30 mouse cellular contexts compared by ENCODE assay signal in genomic region chr19:29049401-29050075, GRCm38 (mm10). TPM values are rescaled to one million over a fixed set of nuclear protein-coding genes. Genes with fewer than 3 reads are reported as not detected.
A peak's percentile ranks its signal among the peaks of the same experiment; 100 is the strongest.
DNase-seq lines count a peak whose midpoint lies in the region; ATAC-seq and TF ChIP-seq lines count a peak whose summit lies in the region.
"Had no signal": no experiment of that assay in that cellular context is flagged by ENCODE, and none has a peak within 500 bp of the region (broad histone marks: within the 10 kb centered on the region; RNA-seq: fewer than 3 reads in every experiment).

No protein-coding gene starts in this region.

- peaks cover 28% of the 10 kb centered on the region for H3K4me1 ChIP-seq in embryonic facial prominence, embryonic 13.5 days
- H3K4me1 ChIP-seq in embryonic facial prominence, embryonic 10.5 days = peaks cover 38% of the 10 kb centered on the region
- H3K4me1 ChIP-seq in liver, postnatal 0 days (ENCODE audit: insufficient read depth) = peaks cover 15% of the 10 kb centered on the region
- H3K4me1 ChIP-seq in testis, adult 2 months (ENCODE audit: control insufficient read depth, insufficient read depth, low read length) = peaks cover 14% of the 10 kb centered on the region
- peaks cover 5% of the 10 kb centered on the region; the same call in 1 of the 2 replicates for H3K4me1 ChIP-seq in stomach, postnatal 0 days (replicated peaks; ENCODE audit: control insufficient read depth, insufficient read depth)
- no peaks in the 10 kb centered on the region for H3K4me1 ChIP-seq in cerebellum, adult 2 months (ENCODE audit: control insufficient read depth, insufficient read depth, low read length)

- H3K27me3 ChIP-seq in embryonic facial prominence, embryonic 13.5 days = no peaks in the 10 kb centered on the region
- no peaks in the 10 kb centered on the region for H3K27me3 ChIP-seq in embryonic facial prominence, embryonic 10.5 days (replicated peaks; ENCODE audit: low read depth, poor library complexity, severe bottlenecking)
- no peaks in the 10 kb centered on the region for H3K27me3 ChIP-seq in liver, postnatal 0 days (ENCODE audit: insufficient read depth, low read length)
- H3K27me3 ChIP-seq in testis, adult 2 months (ENCODE audit: control insufficient read depth, insufficient read depth, low read length) = no peaks in the 10 kb centered on the region
- H3K27me3 ChIP-seq in stomach, postnatal 0 days (ENCODE audit: control insufficient read depth, insufficient read depth, low read length) = no peaks in the 10 kb centered on the region
- no peaks in the 10 kb centered on the region; the same call in 1 of the 2 replicates for H3K27me3 ChIP-seq in cerebellum, adult 2 months (ENCODE audit: control insufficient read depth, insufficient read depth, low read length)
- H3K27me3 ChIP-seq: embryonic facial prominence, embryonic 15.5 days; heart, embryonic 15.5 days; hindbrain, embryonic 13.5 days; liver, embryonic 13.5 days; megakaryocyte, embryonic 14.5 days; midbrain, embryonic 12.5 days had no signal

- 65% methylated on average over 12 of the region's 12 CpGs for WGBS in embryonic facial prominence, embryonic 13.5 days
- WGBS in embryonic facial prominence, embryonic 10.5 days = 81% methylated on average over 12 of the region's 12 CpGs
- 61% methylated on average over 12 of the region's 12 CpGs for WGBS in liver, postnatal 0 days (ENCODE audit: insufficient replicate concordance)
- WGBS in stomach, postnatal 0 days = 60% methylated on average over 12 of the region's 12 CpGs
- WGBS in cerebellum, adult 2 months = 79% methylated on average over 12 of the region's 12 CpGs

- no peak overlapping the region for H3K4me2 ChIP-seq in embryonic facial prominence, embryonic 13.5 days
- peak overlapping the region; percentile 38; the same call in 1 of the 2 replicates for H3K4me2 ChIP-seq in liver, postnatal 0 days (ENCODE audit: low read depth, low read length)
- H3K4me2 ChIP-seq in stomach, postnatal 0 days (replicated peaks; ENCODE audit: low read depth) = no peak overlapping the region
- H3K4me2 ChIP-seq: embryonic facial prominence, embryonic 15.5 days; forebrain, embryonic 13.5 days; hindbrain, embryonic 13.5 days; midbrain, embryonic 12.5 days had no signal

- no peak for TF ChIP-seq CTCF in liver, postnatal 0 days (IDR thresholded peaks at IDR 0.05; ENCODE audit: low read depth)
- TF ChIP-seq CTCF in testis, adult 2 months (IDR thresholded peaks at IDR 0.05; ENCODE audit: control insufficient read depth, insufficient read depth, insufficient replicate concordance, low read depth, low read length) = no peak
- TF ChIP-seq CTCF in stomach, postnatal 0 days (IDR thresholded peaks at IDR 0.05; ENCODE audit: low read depth) = no peak
- TF ChIP-seq CTCF in cerebellum, adult 2 months (IDR thresholded peaks at IDR 0.05; ENCODE audit: borderline replicate concordance, insufficient read depth, low read depth, low read length) = no peak

- no peak for ATAC-seq in embryonic facial prominence, embryonic 13.5 days (ENCODE audit: insufficient number of reproducible peaks, insufficient read depth, low FRiP score, low TSS enrichment, low read depth)
- ATAC-seq in liver, postnatal 0 days = peak; percentile 57
- no peak for ATAC-seq in stomach, postnatal 0 days (ENCODE audit: low FRiP score, low TSS enrichment)
- ATAC-seq: CD4-positive, CD25-positive, alpha-beta regulatory T cell, adult 4 months; forebrain, embryonic 13.5 days; intestine, embryonic 16.5 days had no signal

- H3K27ac ChIP-seq in embryonic facial prominence, embryonic 13.5 days = 0 out of 2 replicates have a peak overlapping the region, but pooled peaks have one; percentile 19
- no peak overlapping the region for H3K27ac ChIP-seq in embryonic facial prominence, embryonic 10.5 days (replicated peaks)
- H3K27ac ChIP-seq in liver, postnatal 0 days (ENCODE audit: low read depth) = peak overlapping the region; percentile 89
- H3K27ac ChIP-seq in testis, adult 2 months (ENCODE audit: control insufficient read depth, insufficient read depth, low read depth, low read length) = peak overlapping the region; percentile 30; the same call in 1 of the 2 replicates
- peak overlapping the region; percentile 74; the same call in 1 of the 2 replicates for H3K27ac ChIP-seq in stomach, postnatal 0 days (replicated peaks)
- H3K27ac ChIP-seq in cerebellum, adult 2 months (ENCODE audit: insufficient read depth, low read length) = no peak overlapping the region
- H3K27ac ChIP-seq: embryonic facial prominence, embryonic 15.5 days; forebrain, embryonic 13.5 days; heart, embryonic 15.5 days; hindbrain, embryonic 13.5 days; midbrain, embryonic 12.5 days had no signal

- H3K36me3 ChIP-seq in embryonic facial prominence, embryonic 13.5 days = no peaks in the 10 kb centered on the region
- H3K36me3 ChIP-seq in embryonic facial prominence, embryonic 10.5 days (replicated peaks) = no peaks in the 10 kb centered on the region
- no peaks in the 10 kb centered on the region for H3K36me3 ChIP-seq in liver, postnatal 0 days (replicated peaks; ENCODE audit: insufficient read depth, low read length)
- no peaks in the 10 kb centered on the region for H3K36me3 ChIP-seq in testis, adult 2 months (ENCODE audit: control insufficient read depth, insufficient read depth, low read length)
- no peaks in the 10 kb centered on the region for H3K36me3 ChIP-seq in stomach, postnatal 0 days (ENCODE audit: control insufficient read depth, insufficient read depth, low read length)
- H3K36me3 ChIP-seq: embryonic facial prominence, embryonic 15.5 days; heart, embryonic 10.5 days; heart, embryonic 15.5 days; hindbrain, embryonic 13.5 days; liver, embryonic 13.5 days; midbrain, embryonic 12.5 days had no signal

- H3K9me3 ChIP-seq in embryonic facial prominence, embryonic 13.5 days = no peaks in the 10 kb centered on the region
- H3K9me3 ChIP-seq in embryonic facial prominence, embryonic 10.5 days = no peaks in the 10 kb centered on the region
- H3K9me3 ChIP-seq in liver, postnatal 0 days (ENCODE audit: low read length) = no peaks in the 10 kb centered on the region
- no peaks in the 10 kb centered on the region for H3K9me3 ChIP-seq in stomach, postnatal 0 days (ENCODE audit: control insufficient read depth, low read length)
- H3K9me3 ChIP-seq: embryonic facial prominence, embryonic 15.5 days; forebrain, embryonic 13.5 days; heart, embryonic 10.5 days; heart, embryonic 15.5 days; hindbrain, embryonic 13.5 days; liver, embryonic 13.5 days; megakaryocyte, embryonic 14.5 days; midbrain, embryonic 12.5 days had no signal

- TF ChIP-seq POLR2A in testis, adult 2 months (IDR thresholded peaks at IDR 0.05; ENCODE audit: control insufficient read depth, low read depth, low read length) = no peak
- TF ChIP-seq POLR2A in cerebellum, adult 2 months (IDR thresholded peaks at IDR 0.05; ENCODE audit: borderline replicate concordance, insufficient read depth, low read length) = no peak

- no peak overlapping the region for H3K9ac ChIP-seq in embryonic facial prominence, embryonic 13.5 days
- H3K9ac ChIP-seq in liver, postnatal 0 days (replicated peaks) = no peak overlapping the region
- no peak overlapping the region for H3K9ac ChIP-seq in stomach, postnatal 0 days (ENCODE audit: low read length)
- H3K9ac ChIP-seq: embryonic facial prominence, embryonic 15.5 days; forebrain, embryonic 13.5 days; heart, embryonic 15.5 days; hindbrain, embryonic 13.5 days; midbrain, embryonic 12.5 days had no signal

- TF ChIP-seq EP300 in liver, postnatal 0 days (IDR thresholded peaks at IDR 0.05; ENCODE audit: low read depth) = no peak
- TF ChIP-seq EP300 in stomach, postnatal 0 days (optimal IDR thresholded peaks at IDR 0.05) = no peak

- H3K4me3 ChIP-seq in embryonic facial prominence, embryonic 13.5 days = no peak overlapping the region
- no peak overlapping the region for H3K4me3 ChIP-seq in embryonic facial prominence, embryonic 10.5 days
- H3K4me3 ChIP-seq in liver, postnatal 0 days (ENCODE audit: low read depth, low read length) = no peak overlapping the region
- H3K4me3 ChIP-seq in testis, adult 2 months (ENCODE audit: control insufficient read depth, low read depth, low read length) = peak overlapping the region; percentile 96; the same call in 1 of the 2 replicates
- no peak overlapping the region for H3K4me3 ChIP-seq in stomach, postnatal 0 days (ENCODE audit: low read depth, low read length)
- no peak overlapping the region for H3K4me3 ChIP-seq in cerebellum, adult 2 months (replicated peaks; ENCODE audit: insufficient read depth, low read depth, low read length)
- H3K4me3 ChIP-seq: embryonic facial prominence, embryonic 15.5 days; forebrain, embryonic 13.5 days; heart, embryonic 10.5 days; heart, embryonic 15.5 days; hindbrain, embryonic 13.5 days; liver, embryonic 13.5 days; midbrain, embryonic 12.5 days had no signal

- no peak for DNase-seq in embryonic facial prominence, embryonic 10.5 days (ENCODE audit: low spot score)
- peak; percentile 53 for DNase-seq in liver, postnatal 0 days
- DNase-seq in liver = no peak
- DNase-seq in testis, postnatal 10 days (ENCODE audit: low spot score) = no peak
- DNase-seq in stomach, postnatal 0 days (ENCODE audit: low spot score) = no peak
- no peak for DNase-seq in cerebellum, adult 2 months
- DNase-seq: adrenal gland, adult 2 months; cerebellum, adult 11-12 months; cerebellum, postnatal 10 days; gastrocnemius, postnatal 25 days; heart, adult 11 months; kidney, adult 8-10 months; kidney, postnatal 10 days; layer of hippocampus, adult 9-11 months; liver, embryonic 13.5 days; retina, postnatal 1 day; right cerebral cortex, postnatal 14 days; thymus, adult 2 months; thymus, postnatal 36 days had no signal

RNA-seq across cellular contexts. Expression of gene Ak3, which starts 1.8 kb away (rescaled TPM):
- 68.8 and 72.8 TPM in 2 replicates for polyA plus RNA-seq in embryonic facial prominence, embryonic 13.5 days (2015; fragmentation: Nextera tagmentation; extraction: Ambion mirVana)
- polyA plus RNA-seq in embryonic facial prominence, embryonic 10.5 days (2016; fragmentation: Nextera tagmentation; extraction: Ambion mirVana) = 71.7 and 73.8 TPM in 2 replicates
- polyA plus RNA-seq in liver, postnatal 0 days (2015; fragmentation: Nextera tagmentation; extraction: Ambion mirVana) = 48.1 and 49.9 TPM in 2 replicates
- polyA plus RNA-seq in testis, adult 2 months (2012; rRNA removed) = 13.2 and 13.6 TPM in 2 replicates
- polyA plus RNA-seq in stomach, postnatal 0 days (2015; fragmentation: Nextera tagmentation; extraction: Ambion mirVana) = 141 and 150 TPM in 2 replicates
- 63.9 and 64.7 TPM in 2 replicates for polyA plus RNA-seq in cerebellum, adult 2 months (2012; rRNA removed)

RNA-seq across cellular contexts. Expression of gene Rcl1, which starts 51.6 kb away (rescaled TPM):
- polyA plus RNA-seq in embryonic facial prominence, embryonic 13.5 days (2015; fragmentation: Nextera tagmentation; extraction: Ambion mirVana) = 60.4 and 67.0 TPM in 2 replicates
- polyA plus RNA-seq in embryonic facial prominence, embryonic 10.5 days (2016; fragmentation: Nextera tagmentation; extraction: Ambion mirVana) = 89.9 and 95.4 TPM in 2 replicates
- polyA plus RNA-seq in liver, postnatal 0 days (2015; fragmentation: Nextera tagmentation; extraction: Ambion mirVana) = 78.3 and 79.2 TPM in 2 replicates
- 4.7 and 5.8 TPM in 2 replicates for polyA plus RNA-seq in testis, adult 2 months (2012; rRNA removed)
- 26.0 and 27.7 TPM in 2 replicates for polyA plus RNA-seq in stomach, postnatal 0 days (2015; fragmentation: Nextera tagmentation; extraction: Ambion mirVana)
- 17.5 and 19.6 TPM in 2 replicates for polyA plus RNA-seq in cerebellum, adult 2 months (2012; rRNA removed)

RNA-seq across cellular contexts. Expression of gene Cdc37l1, which starts 59.4 kb away (rescaled TPM):
- polyA plus RNA-seq in embryonic facial prominence, embryonic 13.5 days (2015; fragmentation: Nextera tagmentation; extraction: Ambion mirVana) = 45.4 and 47.6 TPM in 2 replicates
- 37.3 and 37.9 TPM in 2 replicates for polyA plus RNA-seq in embryonic facial prominence, embryonic 10.5 days (2016; fragmentation: Nextera tagmentation; extraction: Ambion mirVana)
- polyA plus RNA-seq in liver, postnatal 0 days (2015; fragmentation: Nextera tagmentation; extraction: Ambion mirVana) = 10.0 and 10.2 TPM in 2 replicates
- 19.9 and 26.8 TPM in 2 replicates for polyA plus RNA-seq in testis, adult 2 months (2012; rRNA removed)
- polyA plus RNA-seq in stomach, postnatal 0 days (2015; fragmentation: Nextera tagmentation; extraction: Ambion mirVana) = 19.5 and 19.7 TPM in 2 replicates
- 86.2 and 91.8 TPM in 2 replicates for polyA plus RNA-seq in cerebellum, adult 2 months (2012; rRNA removed)

Comparison
In these comparisons a context has a peak if more than half of its experiments do, and no peak if none do; other contexts are left out.
1. H3K27ac ChIP-seq: peak in embryonic facial prominence, embryonic 13.5 days (single experiment), liver, postnatal 0 days (single experiment), testis, adult 2 months (single experiment) and stomach, postnatal 0 days (single experiment); none in embryonic facial prominence, embryonic 10.5 days (single experiment) and cerebellum, adult 2 months (single experiment).